Mouse (Mus musculus) cerebellum, adult 11 months (tissue): ENCODE measurements around the gene Trpv4.

Source experiments
- DNase-seq: peaks from one replicate; pipeline ENCODE4 v3.0.0; 2022

The Trpv4 gene

DNA sequence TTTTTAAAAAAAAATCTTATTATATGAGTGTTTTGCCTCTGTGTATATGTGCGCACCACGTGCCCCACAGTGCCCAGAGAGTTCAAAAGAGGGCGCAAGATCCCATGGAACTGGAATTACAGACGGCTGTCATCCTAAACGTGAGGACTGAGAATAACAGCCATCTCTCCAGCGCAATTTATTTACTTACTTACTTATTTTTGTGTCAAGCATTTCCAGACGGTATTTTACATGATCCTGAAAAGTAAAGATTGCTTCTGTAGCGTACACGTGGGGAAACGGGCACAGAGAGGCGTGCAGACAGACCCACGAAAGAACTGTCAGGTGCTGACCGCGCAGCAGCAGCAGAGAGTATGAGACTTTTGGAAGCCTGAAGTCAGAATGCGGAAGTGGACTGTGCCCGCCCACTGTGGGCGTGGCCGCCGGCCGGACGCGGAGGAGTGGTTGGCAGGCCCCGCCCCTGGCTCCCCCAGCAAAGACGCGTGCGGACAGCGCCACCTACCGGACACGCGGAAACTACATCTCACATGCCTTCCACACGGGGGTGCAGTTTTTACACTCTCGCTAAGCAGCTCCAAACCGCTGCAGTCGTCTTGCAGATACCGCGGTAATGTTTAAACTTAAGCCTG lies 9.1 kb upstream of the Trpv4 start:
- peak; percentile 98 for DNase-seq

DNA sequence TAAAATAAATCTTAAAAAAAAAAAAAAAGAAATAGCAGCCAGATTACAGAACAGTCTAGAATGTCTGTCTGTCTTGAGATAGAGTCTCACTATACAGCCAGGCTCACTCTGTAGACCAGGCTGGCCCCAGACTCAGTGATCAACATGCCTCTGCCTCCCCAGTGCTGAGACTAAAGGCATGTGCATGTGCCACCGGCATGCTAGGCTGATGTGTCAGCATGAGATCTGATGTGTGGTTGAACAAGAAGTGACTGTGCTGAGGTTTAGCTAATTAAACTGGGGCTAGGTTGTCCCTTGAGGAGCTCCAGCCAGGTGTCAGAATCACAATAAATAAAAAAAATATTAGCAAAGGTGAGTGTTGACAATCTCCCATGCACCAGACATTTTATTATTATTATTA lies 8.4 kb upstream of the Trpv4 start:
- DNase-seq: no peak

DNA sequence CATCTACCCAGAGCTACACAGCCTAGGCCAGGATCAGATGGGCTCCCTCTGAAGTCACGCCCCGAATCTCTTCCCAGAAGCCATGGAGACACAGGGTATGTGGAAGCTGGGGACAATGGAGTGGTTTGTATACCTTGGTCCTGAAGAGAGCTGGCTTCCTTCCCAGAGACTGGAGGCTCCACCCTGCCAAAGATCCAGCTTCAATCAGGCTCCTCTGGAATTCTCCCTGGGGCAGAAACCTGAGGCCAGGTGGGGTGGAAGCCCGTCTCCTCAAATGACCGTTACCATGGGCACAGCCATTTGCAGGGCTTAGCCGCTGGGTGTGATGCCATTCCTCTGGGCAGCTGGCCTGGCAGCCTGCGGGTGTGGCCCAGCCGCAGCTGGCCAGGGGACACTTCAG lies 6.5 kb upstream of the Trpv4 start:
- DNase-seq: no peak

DNA sequence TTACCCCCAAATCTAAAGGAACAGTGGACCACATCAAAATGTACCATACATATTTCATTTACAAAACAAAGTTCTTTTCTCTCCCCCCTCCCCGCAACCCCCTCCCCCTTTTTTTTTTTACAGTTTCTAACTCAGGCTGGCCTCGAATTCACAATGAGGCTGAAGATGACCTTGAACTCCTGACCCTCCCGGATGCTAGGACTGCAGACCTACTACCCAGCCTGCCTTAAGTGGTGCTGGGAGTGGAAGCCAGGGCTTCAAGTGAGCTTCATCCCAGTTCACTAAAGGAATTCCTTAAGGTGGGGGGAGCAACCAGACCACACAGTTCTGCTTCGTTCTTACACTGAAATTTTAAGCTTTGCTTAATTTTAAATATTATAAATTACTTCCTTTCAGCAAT lies 5.9 kb upstream of the Trpv4 start:
- no peak for DNase-seq

DNA sequence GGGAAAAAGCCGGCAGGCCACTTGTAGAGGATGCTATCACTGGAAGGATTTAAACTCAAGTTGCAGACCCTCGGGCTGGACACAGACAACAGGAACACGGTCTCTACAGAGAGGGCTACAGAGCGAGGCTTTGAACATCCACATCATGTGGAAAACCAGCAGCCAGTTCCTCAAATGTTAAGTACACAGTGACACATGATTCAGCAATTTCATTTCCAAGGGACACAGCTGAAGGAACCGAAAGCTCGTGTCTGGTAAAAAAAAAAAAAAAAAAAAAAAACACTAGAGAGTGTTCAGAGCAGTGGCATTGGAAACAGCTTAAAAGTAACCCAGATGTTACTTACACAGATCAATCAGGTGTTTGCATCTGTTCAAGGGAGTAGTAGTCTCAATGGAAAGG lies 2.8 kb upstream of the Trpv4 start:
- DNase-seq: no peak

DNA sequence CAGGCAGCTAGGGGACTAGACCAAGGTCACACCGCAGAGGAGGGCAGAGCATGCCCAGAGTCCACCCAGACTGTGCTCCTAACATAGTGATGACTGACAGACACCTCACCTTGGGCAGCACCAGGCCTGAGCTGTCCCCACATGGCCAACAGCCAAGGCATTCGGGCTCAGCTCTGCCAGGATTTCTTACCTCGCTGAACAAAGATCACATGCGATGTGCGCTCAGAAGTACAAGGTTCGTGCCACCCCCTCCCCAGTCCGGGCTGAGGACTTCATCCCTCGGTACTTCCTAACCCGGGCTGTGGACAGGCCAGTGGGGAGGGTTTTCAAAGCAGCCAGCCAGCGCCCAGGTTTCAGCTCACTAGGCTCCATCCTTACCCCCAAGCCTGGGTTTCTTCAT lies 795 bp downstream of the Trpv4 start:
- DNase-seq: no peak

DNA sequence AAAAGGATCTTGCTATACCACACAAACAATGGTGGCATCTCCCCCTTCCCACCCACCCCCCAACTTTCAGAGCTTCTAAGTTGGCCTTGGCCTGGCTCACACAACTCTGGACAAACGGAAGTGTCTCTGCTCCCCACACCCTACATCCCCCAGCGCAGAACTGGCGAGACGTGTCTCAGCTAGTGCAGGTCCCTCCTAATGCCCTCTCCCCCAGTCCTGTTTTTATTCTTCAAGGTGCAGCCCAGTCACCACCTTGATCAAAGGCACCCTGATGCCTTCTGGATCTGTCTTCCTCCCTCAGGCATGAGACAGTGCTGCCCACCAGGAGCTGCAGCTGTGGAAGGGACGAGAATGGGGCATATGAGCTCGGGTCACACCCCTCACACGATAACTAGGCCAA lies 1.9 kb downstream of the Trpv4 start:
- no peak for DNase-seq

DNA sequence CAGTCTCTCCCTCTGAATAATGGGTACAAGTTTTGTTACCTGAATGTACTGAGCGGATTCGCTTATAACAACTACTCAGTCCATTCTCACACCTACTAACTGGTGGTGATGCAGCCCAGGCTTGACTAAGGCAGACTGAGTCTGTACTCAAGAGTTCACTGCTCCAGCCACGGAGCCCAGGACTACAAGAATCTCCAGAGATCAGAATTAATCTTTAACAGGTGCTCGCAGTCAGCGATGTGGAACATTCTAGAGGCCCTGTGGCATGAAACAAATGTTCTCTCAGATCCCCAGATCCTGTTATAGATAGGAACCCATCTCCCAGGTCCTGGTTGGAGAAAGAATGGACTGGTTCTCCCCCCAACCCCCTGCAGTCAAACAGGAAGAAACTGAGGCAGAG lies 2.5 kb downstream of the Trpv4 start:
- DNase-seq: no peak

DNA sequence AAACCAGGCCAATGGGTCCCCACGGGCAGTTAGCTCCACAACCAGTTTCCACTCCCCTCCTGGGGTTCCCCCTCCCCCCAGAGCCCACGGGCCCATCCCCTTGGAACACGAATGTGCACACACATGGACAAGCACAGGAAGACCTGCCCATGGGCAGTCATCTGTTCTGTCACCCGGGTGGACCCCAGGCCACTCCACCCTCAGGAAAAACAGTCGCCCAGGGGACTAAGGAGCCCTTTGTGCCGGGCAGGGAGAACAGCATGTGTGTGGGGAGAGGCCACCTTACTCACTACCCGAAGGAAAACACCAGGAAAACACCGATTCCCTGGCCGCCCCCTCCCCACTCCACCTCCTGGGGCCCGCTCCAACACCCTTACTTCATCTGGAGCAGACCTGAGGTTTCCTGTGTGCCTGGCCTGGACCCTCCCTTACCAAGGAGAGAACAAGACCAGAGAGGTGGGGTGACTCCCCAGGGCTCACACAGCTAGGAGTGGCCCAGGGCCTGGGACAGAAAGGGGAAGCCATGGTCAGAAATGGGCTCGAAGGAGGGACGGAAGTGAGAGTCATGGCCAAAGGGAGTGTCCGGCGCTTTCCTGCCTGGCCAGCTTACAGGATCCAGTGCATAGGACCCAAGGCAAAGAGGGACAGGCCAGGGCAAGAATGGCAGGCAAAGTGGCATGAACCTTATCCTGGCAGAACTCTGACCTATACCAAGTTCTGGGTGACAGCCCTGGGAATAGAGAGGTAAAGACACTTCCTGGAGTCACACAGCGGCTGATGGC lies 4.4 kb downstream of the Trpv4 start:
- DNase-seq: no peak

DNA sequence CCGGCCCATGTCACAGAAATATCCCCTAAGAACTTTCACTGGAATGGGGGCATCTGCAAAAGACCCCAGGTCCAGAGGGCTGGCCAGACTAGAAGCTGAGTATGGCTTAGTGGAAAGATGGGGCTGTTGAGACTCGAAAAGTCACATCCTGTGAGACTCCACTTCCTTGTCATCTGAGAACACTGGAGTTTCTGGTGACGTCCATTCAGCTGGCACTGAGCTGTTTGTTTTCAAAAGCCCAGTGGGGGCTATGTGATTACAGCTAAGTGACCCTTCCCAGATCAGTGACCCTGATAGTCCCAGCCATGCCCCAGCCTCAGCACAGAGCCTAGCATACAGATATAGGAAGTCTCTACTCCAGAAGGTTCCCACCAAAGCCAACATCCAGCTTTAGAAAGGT lies 6.8 kb downstream of the Trpv4 start:
- no peak for DNase-seq

DNA sequence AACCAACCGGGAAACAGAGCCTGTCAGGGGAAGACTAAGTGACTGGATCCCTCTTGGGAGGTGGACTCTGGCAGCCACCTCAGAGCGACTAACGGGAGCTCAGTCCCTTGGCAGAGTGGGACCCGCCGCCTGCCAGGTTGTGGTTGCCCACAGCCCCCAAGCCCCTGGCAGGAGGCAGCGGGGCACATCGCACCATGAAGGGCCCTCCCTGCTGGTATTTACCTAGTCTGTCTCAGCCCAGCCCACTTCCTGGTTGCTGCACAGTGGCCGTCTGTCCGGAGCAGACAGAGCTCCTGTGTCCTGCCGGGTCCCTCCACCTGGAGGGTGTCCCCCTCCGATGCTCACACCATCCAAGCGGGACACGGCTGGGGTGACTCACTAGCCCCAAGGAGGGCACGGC lies 7.2 kb downstream of the Trpv4 start:
- DNase-seq: no peak

DNA sequence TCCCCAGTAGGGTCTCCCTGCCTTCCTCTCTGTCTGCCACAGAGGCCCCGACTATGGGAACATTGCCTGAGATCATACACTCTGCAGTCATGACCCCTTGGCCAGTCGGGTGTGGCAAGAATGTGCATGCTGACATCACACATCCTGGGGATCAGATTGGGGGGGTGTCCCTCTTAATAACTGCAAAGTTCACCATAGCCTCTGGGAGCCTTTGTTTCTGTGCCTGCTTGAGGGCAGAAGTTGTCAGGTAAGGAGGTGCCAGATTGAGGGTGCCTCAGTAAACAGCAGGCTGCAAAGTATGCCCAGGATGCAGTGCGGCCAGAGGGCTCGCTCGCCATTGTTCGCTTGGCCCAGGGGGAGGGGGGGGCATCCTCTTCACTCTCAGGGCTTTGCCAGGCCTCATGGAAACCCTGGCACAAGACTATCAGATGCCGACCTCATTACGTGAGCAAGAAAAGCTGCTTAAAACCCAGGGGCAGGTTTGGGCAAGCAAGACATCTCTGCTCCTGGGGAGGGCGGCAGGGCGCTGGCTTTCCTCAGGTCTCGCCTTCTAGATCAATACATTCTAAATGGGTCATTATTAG lies 9.4 kb downstream of the Trpv4 start:
- DNase-seq: no peak

DNA sequence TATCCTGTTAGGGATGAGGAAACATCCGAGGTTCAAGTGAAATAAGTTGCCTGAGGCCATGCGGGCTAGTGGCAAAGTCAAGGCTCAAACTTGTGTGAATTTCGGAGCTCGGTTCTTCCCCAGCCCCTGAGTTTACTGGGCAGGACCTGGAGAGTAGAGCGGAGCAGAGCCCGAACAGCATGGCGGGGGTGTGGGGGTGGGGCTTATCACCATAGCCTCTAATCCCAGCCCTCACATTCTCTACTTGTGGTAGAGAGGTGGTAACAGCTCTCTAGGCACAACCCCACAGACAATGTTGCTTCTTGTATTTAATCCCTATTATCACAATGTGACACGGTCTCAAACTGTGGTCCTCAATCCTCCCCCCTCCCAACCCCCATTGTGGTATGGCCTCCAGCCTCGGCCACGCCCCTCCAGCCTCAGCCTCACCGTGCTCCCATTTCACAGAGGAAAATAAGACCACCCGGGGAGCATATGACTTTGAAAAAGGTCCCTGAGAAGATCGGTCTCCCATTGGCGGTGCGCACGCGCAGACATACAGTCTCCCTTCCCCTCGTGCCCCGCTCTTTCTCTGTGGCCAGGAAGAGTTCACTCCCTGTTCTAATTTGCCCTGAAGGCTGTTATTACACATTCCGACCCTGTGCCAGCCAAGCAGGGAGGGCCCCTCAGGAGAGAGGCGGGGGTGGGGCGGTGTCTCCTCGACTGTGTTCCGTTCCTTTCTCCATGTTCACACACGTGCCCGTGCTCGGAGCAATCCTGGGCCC lies 10.8 kb downstream of the Trpv4 start:
- no peak for DNase-seq

DNA sequence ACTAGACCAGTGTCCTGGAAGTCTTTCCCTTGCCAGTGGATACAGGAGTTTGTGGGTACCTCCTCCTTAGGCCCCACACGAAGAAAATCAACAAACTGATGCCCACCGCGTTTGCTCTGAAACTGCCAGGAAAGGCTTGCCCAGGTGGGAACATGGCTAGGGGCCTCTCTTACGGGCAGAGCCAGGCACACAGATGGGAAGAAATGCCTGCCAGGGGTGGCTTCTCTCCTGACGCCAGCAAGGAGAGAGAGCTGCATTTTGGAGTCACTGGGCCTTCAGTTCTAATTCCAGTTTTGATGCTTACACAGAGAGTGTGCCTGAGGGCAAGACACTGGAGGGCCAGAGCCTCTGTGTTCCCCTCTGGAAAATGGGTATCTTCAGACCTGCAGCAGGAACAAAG lies 12.3 kb downstream of the Trpv4 start:
- no peak for DNase-seq

DNA sequence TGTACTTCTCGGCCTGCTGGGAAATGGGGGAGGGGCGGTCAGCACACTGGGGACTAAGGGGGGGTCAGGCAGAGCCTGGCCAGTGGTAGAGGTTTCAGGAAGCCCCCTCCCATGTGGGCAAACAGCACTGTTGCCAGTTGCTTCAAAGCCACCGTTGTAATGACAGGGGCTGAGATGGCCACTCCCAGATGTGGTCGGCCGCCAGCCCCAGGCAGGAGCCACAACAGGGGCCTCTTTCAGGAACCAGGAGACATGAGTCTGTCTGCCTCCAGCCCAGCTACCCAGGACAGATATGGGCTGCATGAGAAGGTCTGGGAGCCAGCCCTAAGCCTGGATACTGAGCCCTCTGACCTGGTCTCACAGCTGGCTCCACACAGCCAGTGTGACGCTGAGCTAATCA lies 13.3 kb downstream of the Trpv4 start:
- DNase-seq: no peak

DNA sequence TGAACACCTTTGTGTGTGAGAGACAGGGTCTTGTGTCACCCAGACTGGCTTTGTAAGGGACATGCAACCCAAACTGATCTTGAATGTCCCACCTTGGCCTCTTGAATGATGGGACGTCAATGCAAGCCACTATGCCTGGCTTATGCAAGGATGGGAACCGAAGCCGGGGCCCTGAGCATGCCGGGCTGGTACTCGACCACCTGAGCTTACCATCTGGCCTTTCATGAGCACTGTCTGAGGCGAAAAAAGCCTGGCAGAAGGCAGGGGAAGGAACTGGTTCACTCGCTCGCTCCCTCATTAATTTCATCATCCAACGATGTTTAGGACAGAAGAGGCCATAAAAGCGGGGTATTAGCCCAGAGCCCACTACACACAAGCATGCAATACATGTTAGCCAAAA lies 17.4 kb downstream of the Trpv4 start:
- no peak for DNase-seq

DNA sequence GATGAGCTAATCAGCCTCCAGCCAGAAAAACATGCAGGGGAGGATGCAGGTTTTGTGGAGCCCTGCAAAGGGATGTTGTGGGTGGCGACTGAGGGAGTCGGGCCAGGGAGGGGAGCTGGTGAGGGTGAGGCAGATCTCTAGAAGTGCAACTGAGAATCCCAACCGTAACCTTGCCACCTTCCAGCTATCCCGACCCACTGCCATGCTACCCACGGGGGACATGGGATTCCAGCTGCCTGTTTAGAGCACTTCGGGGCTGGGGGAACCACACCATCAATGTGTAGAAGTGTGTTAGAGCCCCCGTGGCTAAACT lies 18.6 kb downstream of the Trpv4 start:
- no peak for DNase-seq

DNA sequence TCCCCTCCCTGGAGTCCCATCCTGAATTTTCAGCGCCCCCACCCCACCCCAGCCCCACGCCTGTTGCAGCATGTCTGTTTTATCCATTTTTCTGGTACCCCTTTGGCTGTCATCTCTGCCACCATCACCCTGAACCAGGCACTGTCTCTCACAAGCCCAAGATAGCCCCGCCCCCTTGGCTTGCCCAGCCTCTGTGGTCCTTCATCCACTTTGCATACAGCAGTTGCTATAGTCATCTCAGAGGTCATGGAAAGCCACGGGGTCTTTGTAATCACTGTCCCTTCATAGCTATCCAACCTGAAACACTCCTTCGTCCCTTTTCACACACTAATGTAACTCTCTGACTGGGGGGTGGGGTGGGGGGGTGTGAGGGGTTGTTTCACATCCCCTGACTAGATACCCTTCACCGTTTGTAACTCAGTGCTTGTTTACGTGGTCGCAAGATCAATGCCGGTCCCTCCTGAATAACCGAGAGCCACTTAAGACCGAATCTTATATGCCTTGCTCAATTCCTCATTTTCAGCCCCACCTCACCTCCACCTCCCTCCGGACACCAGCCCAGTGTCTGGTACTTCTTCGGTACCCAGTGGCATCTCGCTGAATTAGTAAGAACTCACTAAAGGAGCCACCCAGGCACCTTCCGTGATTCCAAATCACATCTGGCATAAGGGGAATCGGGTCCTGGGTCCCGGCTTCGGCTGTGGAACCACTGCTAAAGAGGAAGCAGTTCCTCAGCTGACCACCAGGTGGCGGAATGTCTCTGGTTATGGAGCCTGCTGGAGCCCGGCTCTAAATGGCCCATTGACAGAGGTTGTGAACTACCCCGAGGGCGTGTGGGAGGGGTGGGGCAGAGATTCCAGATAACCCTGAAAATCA lies 19.2 kb downstream of the Trpv4 start:
- peak; percentile 74 for DNase-seq

DNA sequence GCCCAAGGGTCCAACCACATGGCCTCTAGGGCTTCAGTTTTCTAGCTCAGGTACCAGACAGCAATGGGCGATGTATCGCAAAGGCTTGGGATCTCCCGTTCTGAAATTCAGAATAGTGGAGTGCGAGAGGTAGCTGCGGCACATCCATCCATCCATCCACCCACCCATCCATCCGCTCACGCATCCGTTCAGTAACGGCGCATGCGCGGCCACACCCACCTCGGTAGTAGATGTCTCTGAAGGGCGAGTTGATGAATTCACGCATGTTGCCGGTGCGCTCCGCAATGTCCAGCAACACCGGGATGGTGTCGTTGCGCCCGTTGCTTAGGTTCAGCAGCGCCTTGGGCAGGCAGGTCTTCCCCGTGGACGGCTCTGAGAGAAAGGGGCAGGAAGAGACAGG lies 22.1 kb downstream of the Trpv4 start:
- DNase-seq: no peak

DNA sequence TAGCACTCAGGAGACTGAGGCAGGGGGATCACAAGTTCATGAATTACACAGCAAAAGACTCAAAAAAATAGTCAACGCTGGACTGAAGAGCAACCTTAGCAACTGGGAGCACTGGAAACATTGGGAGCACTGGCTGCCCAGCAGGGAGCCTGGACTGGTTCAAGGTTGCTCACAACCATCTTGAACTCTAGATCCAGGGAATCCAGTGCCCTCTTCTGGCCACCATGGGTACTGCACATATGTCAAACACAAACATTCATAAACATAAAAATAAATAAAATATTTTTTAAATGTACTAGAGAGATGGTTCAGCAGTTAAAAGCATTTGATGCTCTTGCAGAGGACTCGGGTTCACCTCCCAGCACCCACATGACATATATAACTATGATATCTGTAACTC lies 26.9 kb downstream of the Trpv4 start:
- DNase-seq: no peak

DNA sequence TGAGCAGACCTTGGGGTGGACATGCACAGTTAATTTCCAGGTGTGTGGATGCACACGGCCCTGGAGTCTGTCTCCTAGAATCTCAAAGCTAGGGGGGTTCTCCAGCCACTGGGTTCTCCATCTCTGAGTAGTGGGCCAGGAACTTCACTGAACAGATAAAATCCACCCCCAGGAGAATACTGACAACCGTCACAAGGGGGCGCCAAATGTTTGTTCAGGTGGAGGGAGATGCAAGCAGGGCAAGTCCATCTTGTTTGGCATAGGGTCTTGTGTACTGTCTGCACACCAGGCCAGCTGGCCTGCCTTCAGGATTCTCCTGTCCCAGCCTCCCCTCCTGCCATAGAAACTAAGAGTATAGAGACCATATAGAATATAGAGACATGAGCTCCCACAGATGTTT lies 32.6 kb downstream of the Trpv4 start:
- no peak for DNase-seq

DNA sequence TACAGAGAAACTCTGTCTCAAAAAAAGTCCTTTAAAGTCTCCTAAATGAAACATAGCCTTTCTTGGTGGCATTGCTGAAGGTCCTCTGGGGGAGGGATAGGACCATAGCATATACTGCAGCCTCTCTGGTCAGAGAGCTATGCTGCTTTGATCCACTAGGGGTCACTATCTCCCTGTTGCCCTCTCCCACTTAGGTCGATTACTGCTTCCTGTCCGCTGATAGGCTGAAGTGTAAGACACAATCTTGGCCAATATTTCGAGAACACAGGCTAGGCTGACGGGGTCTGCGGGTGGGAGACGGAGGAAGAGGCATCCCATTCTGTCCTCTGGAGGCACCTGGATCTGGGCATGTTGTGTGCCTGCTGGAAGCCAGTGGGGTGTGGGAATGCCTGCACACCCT lies 37.9 kb downstream of the Trpv4 start:
- DNase-seq: no peak

DNA sequence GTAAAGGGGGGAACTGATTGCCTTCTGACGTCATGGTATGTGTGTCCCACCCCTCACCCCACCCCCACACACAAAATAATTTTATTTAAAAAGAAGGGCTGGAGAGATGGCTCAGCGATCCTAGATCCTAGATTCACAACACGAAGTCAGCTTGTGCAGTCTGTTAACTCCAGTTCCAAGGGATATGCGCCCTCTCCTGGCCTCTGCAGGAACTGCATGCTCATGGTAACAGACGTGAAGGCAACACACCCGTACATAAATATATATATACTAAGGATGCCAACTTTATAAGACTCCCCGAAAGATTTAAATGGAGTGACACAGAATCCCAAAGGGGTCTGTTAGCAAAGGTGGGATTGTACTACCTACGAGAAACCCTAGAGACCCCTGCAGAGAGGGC lies 39.4 kb downstream of the Trpv4 start:
- peak; percentile 50 for DNase-seq
